Mouse (Mus musculus) lung, postnatal 14 days (tissue): ENCODE data around the gene Ccdc188.

Source experiments
- DNase-seq: peaks from one replicate; pipeline ENCODE4 v3.0.0; 2021

The Ccdc188 gene

GRCm38 (mm10) chr16:18203430-18204091 is 14.1 kb upstream of the Ccdc188 start:
- no peak for DNase-seq

GRCm38 (mm10) chr16:18210701-18211416 is 6.8 kb upstream of the Ccdc188 start:
- peak; percentile 78 for DNase-seq

DNA sequence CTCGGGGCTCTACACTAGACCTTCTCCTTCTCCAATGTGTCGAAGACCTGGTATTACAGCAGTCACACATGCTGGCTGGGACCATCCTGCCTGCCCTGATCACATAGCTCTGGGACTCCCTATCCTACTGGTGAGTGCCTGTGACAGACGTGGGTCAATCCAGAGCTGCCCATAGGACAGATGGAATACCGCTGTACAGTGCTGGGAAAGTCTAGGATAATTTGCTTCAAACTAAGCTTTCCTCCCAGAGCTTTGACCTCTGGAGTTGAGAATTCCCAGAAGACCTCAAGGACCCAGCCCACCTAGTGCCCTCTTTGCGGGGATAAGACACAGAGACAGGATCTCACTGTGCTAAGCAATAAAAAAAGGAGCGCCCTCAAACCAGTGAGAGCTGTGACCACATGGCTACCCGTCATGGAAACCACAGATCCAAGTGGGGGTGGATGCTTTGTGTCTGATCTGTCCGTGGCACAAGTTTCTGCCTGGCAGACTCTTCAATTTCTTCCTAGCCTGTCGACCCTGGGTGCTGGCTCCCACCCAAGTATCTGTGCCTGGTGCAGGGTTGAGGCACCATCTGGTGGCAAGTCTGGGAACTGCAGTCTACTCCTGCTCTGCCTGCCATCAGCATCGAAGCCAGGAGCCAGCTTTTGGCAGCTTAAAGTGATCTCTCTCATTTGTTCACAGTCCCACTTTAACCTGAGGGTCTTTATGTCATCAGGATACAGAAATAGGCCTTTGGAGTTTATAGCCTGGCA is 6.1 kb upstream of the Ccdc188 start:
- DNase-seq, result peak; percentile 92

DNA sequence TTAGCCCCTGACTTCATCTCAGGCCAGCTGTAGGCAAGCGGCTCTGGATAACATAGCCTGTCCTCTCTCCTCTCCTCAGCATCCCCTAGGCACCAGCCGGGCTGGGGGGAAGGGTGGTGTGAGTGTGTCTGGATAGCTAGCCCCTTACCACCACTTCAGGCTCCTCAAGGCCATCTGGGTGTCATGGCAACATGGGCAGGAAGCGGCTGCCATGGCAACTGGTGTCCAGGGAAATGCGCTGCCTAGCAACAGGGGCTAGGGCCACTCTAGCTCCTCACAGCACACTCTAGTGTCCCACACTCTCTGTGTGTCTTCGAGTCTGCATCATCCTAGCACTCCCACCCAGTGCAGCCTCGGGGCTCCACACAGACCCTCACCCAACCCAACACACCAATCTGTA is 4.0 kb upstream of the Ccdc188 start:
- DNase-seq, result no peak

DNA sequence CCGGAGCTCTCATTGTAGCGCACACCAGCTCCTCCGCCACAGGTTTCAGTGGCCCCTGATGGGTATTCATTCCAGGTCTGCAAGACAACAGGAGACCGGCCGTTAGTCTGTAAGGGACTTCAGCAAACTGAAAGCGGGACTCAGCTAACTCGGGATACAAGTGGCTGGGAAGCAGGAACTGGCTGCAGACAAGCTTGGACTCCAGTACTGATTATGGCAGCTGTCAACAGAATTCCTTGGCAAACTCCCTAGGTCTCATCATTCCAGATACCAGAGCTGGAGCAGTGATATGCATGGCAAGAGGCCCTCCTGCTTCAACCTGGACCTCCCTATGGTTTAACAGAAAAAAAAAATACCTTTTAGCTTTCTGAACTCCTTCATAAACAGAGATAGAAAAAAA is 2.8 kb upstream of the Ccdc188 start:
- no peak for DNase-seq

DNA sequence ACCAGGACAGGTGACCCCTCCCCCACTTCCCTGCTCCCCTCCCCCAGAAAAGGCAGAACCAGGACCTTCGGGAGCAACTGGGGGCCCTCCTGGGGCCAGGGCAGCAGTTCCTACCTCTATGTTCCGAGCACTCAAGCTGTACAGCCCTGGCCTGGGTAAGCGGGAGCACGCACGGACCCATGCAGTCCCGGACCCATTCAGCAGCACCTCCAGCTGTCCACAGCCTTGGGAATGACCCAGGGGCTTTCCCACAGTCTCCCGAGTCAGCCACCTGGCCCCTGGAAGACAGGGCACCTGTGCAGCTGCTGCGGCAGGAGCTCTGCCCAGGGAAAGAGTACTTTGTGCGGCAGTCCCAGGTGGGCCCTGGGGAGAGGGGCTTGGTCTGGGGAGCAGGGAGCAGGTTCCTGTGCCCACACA is 909 bp downstream of the Ccdc188 start:
- DNase-seq, result no peak

DNA sequence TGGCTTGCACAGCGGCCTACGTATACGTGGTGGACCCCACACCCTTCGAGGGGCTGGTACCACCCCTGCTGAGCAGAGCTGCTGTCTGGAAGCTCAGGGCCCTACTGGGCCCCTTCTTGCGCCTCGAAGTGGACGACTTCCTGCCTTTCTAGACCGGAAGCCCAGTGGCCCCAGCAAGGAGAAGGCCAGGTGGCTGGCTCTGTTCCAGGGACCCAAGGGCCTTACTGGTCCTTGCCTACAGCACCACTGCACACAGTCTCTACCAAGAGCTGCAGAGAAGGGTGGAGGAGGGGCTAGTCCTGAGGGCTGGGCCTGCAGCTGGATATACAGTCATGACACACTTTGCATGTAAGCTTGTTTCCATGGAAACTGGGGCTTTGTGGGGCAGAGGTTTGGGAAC is 2.3 kb downstream of the Ccdc188 start:
- no peak for DNase-seq

DNA sequence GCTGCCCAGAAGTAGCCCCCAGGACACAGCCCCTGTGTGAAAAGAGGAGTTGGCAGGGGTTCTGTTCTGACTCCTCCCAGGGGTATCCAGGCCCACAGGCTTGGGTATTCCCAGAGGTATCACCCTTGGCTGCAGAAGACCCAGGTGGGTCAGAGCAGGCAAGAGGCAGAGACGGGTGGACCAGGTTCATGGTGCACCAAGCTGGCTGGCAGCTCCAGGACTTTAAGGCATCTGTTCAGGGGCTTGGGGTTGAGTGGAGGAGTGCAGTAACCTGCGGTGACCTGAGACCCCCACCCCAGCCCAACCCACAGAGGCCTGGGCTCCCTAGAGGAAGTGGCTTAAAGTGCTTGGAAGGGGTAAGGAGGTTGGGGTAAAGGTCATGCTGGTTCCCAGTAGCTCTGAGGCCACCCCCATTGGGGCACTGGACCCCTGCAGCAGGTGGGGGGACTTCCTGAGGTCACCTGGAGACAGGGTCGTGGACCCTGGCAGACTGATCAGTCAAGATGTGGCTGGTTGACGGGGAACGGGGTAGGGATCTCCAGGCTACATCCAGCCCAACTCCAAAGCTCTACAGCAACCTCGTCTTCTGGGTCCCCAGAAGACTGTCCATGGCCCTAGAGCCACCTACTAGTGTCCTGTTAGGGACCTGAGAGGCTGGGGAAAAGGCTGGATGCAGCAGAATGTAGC is 3.3 kb downstream of the Ccdc188 start:
- no peak for DNase-seq

DNA sequence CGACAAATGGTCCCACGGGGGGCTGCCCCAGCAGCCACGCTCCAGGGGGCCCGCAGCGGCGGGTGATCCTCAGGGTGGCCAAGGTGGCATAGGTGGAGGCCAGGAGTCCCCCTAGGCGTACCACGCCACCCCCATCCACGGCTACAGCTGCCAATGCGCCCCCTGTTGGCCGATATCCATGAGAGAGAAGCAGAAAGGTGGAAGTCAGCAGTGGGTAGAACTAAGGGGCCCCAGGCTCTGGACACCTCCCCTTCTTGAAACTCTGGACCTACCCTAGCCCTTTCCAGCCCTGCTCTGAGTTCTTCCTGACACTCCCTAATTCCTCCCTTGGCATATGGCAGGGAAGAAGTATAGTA is 3.8 kb downstream of the Ccdc188 start:
- no peak for DNase-seq

DNA sequence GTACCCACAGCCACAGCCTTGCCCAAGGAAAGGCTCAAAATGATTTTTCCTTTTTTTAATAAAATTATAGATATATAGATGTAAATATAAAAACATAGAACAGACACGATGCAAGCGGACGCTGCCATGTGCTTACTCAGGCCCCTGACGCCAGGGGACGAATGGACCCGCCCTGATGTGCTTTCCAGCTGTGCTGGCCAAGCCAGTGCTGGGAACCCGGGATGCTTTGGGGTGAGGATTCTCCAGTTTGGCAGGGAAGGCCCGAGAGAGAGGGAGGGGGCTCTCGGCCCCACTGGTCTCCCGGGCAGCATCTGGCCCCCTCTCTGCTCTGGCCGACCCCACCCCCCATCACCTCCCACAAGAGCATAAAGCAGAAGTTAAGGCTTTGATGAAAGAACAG is 4.5 kb downstream of the Ccdc188 start:
- no peak for DNase-seq

GRCm38 (mm10) chr16:18227187-18227586 is 9.5 kb downstream of the Ccdc188 start:
- DNase-seq, result no peak

GRCm38 (mm10) chr16:18227897-18228422 is 10.3 kb downstream of the Ccdc188 start:
- no peak for DNase-seq

DNA sequence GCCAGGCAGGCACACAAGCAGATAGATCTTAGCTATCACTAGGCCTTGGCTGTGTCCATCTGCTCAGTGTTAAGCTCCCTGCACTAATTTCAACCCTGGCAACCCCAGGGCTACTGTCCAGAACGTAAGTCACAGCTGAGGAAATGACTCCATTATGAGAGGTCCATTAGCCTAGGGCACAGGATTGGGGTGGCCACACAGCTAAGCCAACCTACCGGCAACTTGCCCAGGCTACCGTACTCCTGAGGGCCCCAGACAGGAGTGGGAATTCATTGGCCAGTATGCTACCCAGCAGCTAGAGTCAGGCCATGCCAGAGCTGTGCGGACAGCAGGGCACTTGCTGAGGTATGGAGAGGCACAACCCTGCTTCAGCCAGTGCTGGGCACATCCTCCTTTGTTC is 11.2 kb downstream of the Ccdc188 start:
- DNase-seq, result no peak

DNA sequence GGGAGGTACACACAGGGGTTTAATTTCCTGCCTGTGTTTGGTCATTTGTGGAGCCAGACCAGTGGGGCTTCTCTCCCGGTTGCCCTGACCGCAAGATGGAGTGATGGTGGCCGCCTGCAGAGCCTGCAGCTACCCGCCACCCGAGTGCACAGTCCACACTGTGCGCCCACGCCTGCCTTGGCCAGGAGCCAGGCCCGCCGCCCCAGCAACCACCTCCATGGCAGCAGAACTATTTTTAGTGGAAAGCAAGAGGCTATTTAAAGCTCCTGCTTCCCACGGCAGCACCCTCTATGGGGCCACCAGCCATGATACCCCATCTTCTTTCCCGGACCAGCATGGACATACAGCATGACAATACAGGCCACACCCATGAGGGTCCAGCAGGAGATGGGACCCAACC is 11.9 kb downstream of the Ccdc188 start:
- no peak for DNase-seq

DNA sequence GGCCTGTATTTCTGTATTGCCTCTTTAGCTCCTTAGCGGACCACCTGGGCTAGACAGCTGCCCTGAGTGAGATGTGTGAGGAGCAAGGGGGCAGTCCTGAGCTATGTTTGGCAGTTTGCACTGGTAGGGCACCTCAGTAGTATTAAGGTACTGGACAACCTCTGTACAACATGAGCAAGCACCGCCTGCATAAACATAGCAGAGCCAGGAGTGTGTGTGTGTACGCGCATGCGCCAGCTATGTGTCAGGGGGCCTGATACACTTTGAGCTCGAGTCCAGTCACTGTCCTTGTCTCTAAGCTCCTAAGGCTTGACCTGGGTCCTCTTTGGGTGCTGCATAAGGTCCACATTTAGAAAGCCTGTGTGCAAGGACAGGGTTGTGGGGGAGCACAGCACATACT is 12.9 kb downstream of the Ccdc188 start:
- no peak for DNase-seq

GRCm38 (mm10) chr16:18231047-18231446 is 13.4 kb downstream of the Ccdc188 start:
- DNase-seq, result no peak

- DNase-seq, result no peak
These were observed 13.8 kb downstream of the Ccdc188 start for GRCm38 (mm10) chr16:18231451-18231850.

DNA sequence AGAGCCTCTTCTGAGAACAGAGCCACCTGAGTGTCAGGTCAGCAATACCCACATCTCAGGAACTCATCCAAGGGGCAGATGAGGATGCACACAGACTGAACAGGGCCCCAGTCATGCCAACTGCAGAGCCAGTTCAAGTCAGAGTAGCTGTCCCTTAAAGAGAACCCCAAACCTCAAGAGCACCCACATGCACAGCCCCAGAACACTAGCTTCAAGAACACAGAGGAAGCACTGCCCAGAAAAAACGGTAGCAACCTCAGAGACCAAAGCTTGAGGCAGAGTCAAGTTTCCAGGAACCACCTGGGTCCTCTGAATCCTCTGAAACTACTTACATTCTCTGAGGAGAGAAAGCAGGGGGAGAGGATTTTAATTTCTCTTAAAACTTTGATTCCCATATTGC is 15.8 kb downstream of the Ccdc188 start:
- no peak for DNase-seq

- DNase-seq, result no peak
These were observed 16.4 kb downstream of the Ccdc188 start for GRCm38 (mm10) chr16:18233919-18234670.

DNA sequence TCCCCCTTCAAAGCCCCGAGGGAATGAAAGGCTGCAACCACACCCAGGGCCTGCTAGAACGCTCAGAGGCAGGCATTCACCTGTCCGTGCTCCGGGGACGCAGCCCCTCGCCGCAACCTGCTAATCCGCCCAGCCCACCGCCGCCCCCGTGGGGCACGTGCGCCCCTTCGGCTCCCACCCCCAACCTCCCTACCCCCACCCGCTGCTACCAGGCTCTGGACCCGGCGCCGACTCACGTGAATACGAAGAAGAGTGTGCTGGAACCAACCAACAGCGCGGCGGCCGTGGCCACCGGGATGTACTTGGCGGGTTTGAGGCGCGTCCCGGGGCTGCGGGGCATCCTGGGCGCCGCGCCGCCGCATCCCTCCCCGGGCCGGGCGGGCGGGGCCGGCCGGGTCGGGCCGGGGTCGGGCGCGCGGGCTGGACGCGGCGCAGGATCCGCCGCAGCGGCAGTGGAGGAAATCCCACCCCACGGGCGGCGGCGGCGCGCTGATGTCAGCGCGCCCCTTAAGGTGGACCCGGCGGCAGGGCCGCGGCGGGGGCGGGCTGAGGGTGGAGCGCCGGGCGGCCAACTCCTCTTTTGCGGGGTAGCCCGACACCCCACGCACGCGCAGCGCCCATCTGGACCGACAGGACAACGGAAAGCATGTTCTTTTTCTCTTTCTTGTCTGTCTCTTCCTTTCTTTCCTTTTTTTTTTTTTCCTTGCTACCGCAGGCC is 17.2 kb downstream of the Ccdc188 start, which contains the start of gene Zdhhc8:
Zdhhc8 (minus strand) TSS at position 466 of the 718 bp plus-strand sequence.
- DNase-seq, result peak; percentile 79

GRCm38 (mm10) chr16:18235389-18236065 is 17.8 kb downstream of the Ccdc188 start:
- DNase-seq, result peak; percentile 73
